Mouse (Mus musculus) intestine, embryonic 14.5 days (tissue): ENCODE results near the gene 4930404N11Rik. TPM values are rescaled to one million over a fixed set of nuclear protein-coding genes. Genes with fewer than 3 reads are reported as not detected.
A peak's percentile ranks its signal among the peaks of the same experiment; 100 is the strongest.

Source experiments
- ATAC-seq: fragments of 200-750 bp; cut with Nextera tagmentation; replicated peaks from 2 replicates; pipeline ENCODE4 v1.8.0; 2017; ENCODE audit warnings: low read depth, moderate number of reproducible peaks, moderate TSS enrichment, moderate library complexity; ENCODE audit not compliant: low FRiP score, low TSS enrichment
- DNase-seq: peaks from one replicate; pipeline ENCODE4 v3.0.0-alpha.2; 2018; ENCODE audit warnings: low spot score
- H3K27ac ChIP-seq: fragments of 300-500 bp; sonication (generic); 2 replicates; pipeline ENCODE4 v1.5.1; 2014; ENCODE audit warnings: low read depth, mild to moderate bottlenecking, control low read depth
- H3K27me3 ChIP-seq: fragments of 300-500 bp; sonication (generic); replicated peaks from 2 replicates; pipeline ENCODE4 v1.6.1; 2014; ENCODE audit warnings: low read length, control low read depth; ENCODE audit not compliant: control insufficient read depth, insufficient read depth
- H3K36me3 ChIP-seq: fragments of 300-500 bp; sonication (generic); 2 replicates; pipeline ENCODE4 v1.6.1; 2014; ENCODE audit warnings: low read length, control low read depth; ENCODE audit not compliant: control insufficient read depth, insufficient read depth
- H3K4me1 ChIP-seq: fragments of 300-500 bp; sonication (generic); replicated peaks from 2 replicates; pipeline ENCODE4 v1.6.1; 2014; ENCODE audit warnings: low read length, control low read depth, mixed read lengths; ENCODE audit not compliant: control insufficient read depth, insufficient read depth
- H3K4me2 ChIP-seq: fragments of 300-500 bp; sonication (generic); 2 replicates; pipeline ENCODE4 v1.6.1; 2014; ENCODE audit warnings: low read length
- H3K4me3 ChIP-seq: fragments of 300-500 bp; sonication (generic); 2 replicates; pipeline ENCODE4 v1.5.1; 2014; ENCODE audit warnings: low read depth, low read length, control low read depth, mixed read lengths
- H3K9ac ChIP-seq: fragments of 300-500 bp; sonication (generic); 2 replicates; pipeline ENCODE4 v1.6.1; 2014; ENCODE audit warnings: mild to moderate bottlenecking, low read length
- H3K9me3 ChIP-seq: fragments of 300-500 bp; sonication (generic); 2 replicates; pipeline ENCODE4 v1.6.1; 2016; ENCODE audit warnings: low read length, control low read depth; ENCODE audit not compliant: control insufficient read depth
- WGBS: fragments of 180-500 bp; shearing (Covaris S2); extraction: QIAGEN DNeasy Blood & Tissue Kit; methylation state at CpG from one replicate; pipeline ENCODE4 v1.1.7; 2014; 5-methylcytosine and 5-hydroxymethylcytosine counted together
- polyA plus RNA-seq: library from polyadenylated mRNA; unstranded; fragments of >200 nt; fragmentation: Nextera tagmentation; extraction: Ambion mirVana; gene quantifications from 2 replicates; pipeline ENCODE4 v1.2.1, GENCODE M21; 2014

Gene 4930404N11Rik
- polyA plus RNA-seq, 1 experiment from 2014 or later = 0.58 TPM

DNA sequence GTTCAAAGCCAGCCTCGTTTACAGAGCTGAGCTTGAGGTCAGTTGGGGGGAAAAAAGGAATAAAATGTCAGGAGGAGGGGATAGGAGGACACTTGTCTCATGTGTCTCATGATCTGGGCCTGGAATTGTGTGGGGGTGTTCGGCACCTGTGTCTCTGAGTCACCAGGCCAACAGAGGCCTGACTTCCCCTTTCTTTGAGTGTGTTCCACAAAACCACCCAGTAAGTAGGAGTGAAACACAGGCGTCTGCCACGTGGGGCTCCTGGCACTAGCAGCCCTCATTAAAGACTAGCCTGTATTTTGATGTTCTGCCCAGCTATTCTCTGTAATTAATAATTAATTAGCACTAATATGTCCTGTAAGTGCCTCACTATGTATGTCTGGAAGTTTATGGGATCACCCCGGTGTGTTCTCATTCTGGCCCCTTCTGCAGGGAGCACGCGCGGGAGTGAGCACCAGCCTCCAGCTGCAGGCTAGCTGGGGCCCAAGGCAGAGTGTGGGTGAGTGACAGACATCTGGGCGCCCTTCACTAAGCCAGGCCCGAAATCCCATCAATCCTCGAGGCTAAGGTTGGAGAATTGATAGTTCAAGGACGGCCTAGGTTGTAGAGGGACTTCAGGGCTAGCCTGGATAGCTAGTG lies 9.1 kb downstream of the 4930404N11Rik start:
- no peaks in the 10 kb centered on the region for H3K27me3 ChIP-seq
- ATAC-seq (no peak), DNase-seq (no peak)
- no peak overlapping the region for H3K27ac ChIP-seq
- no peak overlapping the region for H3K4me3 ChIP-seq
- no peak overlapping the region for H3K9ac ChIP-seq
- peaks cover 18% of the 10 kb centered on the region for H3K4me1 ChIP-seq
- H3K36me3 ChIP-seq = no peaks in the 10 kb centered on the region
- H3K4me2 ChIP-seq = peak overlapping the region; percentile 97
- no peaks in the 10 kb centered on the region for H3K9me3 ChIP-seq
- 58% methylated on average over 12 of the region's 12 CpGs for WGBS

DNA sequence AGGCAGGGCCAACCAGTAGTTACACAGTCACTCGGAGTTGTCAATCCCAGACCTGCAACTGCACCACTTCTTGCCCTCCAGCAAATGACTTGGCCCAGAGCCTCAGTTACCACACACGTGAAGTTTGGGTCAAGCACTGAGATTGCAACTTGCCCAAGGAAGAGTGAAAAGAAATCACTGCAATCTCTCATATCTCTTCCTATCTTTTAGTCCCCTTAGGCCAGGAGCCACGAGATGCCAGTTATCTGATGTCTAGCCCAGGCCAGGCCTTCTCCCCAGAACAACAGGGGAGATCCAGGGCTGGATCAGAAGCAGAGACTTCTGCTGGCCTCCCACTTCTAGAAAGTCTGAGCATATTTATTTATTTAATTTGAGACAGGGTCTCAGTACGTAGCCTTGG lies 10.1 kb downstream of the 4930404N11Rik start:
- WGBS = 77% methylated on average over 4 of the region's 4 CpGs
- H3K4me3 ChIP-seq = no peak overlapping the region
- H3K27ac ChIP-seq = no peak overlapping the region
- H3K36me3 ChIP-seq = no peaks in the 10 kb centered on the region
- no peak overlapping the region for H3K9ac ChIP-seq
- peaks cover 22% of the 10 kb centered on the region for H3K4me1 ChIP-seq
- H3K9me3 ChIP-seq = no peaks in the 10 kb centered on the region
- H3K27me3 ChIP-seq = no peaks in the 10 kb centered on the region
- ATAC-seq = no peak
- no peak overlapping the region for H3K4me2 ChIP-seq
- DNase-seq = no peak

DNA sequence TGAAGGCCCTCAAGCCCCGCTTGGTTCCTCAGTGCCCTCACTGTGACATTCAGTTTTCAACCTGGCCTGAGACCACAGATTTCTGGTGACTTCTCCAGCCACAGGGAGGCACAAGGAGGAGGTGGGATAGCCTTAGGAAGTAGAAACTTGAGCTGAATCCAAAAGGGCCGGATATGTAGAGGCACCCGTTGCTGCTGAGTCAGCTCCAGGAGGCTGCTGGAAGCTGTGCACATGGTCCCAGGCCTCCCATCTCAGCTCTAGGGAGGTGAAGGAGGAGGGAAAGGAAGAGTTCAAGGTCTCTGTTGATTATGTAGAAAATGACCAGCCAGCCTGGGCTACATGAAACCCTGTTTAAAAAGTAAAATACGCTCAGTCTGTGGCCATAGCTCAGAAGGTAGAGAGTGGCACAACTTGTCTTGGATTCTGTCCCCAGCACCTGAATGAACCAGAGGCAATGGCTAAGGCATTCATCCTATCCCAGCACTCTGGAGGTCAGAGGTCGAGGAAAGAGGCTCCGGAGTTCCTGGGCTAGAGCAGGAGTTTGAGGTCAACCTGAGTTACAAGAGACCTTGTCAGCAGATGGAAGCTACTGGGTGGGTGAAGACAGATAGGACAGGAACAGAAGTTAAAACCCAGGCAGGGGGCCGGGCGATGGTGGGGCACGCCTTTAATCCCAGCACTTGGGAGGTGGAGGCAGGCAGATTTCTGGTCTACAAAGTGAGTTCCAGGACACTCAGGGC lies 10.7 kb downstream of the 4930404N11Rik start:
- DNase-seq = no peak
- peaks cover 22% of the 10 kb centered on the region for H3K4me1 ChIP-seq
- no peaks in the 10 kb centered on the region for H3K9me3 ChIP-seq
- no peak overlapping the region for H3K9ac ChIP-seq
- no peaks in the 10 kb centered on the region for H3K36me3 ChIP-seq
- H3K27ac ChIP-seq = no peak overlapping the region
- no peak overlapping the region for H3K4me3 ChIP-seq
- no peak overlapping the region for H3K4me2 ChIP-seq
- 69% methylated on average over 9 of the region's 9 CpGs for WGBS
- no peaks in the 10 kb centered on the region for H3K27me3 ChIP-seq
- no peak for ATAC-seq

DNA sequence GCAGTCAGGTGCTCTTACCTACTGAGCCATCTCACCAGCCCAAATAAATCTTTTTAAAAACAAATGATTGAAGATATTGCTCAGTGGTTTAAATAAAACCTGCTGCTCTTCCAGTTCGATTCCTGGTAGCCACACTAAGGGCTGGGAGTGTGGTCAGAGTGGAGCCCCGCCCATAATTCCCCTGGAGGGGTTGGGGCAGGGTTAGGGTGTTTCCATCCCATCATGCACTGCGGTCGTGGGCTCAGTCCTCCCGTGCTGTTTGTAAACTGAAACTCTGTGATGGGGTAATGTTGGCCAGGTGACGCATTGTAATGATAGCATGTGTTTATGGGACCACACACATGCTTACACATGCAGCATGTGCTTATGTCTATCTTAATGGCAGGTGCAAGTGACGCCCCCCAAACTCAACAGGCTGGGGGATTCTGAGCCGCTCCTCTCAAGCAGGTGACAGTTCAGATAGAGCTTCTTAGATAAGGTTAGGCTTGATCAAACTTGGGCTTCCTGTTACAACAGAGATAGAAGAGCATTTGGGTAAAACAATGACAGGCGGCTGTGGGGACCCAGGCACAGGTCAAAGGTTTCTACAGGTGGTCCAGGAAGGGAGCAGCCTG lies 13.8 kb downstream of the 4930404N11Rik start:
- Histone ChIP-seq H3K36me3 (peaks cover 6% of the 10 kb centered on the region), H3K4me3 (no peak overlapping the region), H3K27ac (no peak overlapping the region), H3K9ac (no peak overlapping the region), H3K9me3 (no peaks in the 10 kb centered on the region), H3K4me1 (peaks cover 24% of the 10 kb centered on the region), H3K27me3 (no peaks in the 10 kb centered on the region), H3K4me2 (no peak overlapping the region)
- no peak for ATAC-seq
- 14% methylated on average over 9 of the region's 9 CpGs for WGBS
- no peak for DNase-seq

DNA sequence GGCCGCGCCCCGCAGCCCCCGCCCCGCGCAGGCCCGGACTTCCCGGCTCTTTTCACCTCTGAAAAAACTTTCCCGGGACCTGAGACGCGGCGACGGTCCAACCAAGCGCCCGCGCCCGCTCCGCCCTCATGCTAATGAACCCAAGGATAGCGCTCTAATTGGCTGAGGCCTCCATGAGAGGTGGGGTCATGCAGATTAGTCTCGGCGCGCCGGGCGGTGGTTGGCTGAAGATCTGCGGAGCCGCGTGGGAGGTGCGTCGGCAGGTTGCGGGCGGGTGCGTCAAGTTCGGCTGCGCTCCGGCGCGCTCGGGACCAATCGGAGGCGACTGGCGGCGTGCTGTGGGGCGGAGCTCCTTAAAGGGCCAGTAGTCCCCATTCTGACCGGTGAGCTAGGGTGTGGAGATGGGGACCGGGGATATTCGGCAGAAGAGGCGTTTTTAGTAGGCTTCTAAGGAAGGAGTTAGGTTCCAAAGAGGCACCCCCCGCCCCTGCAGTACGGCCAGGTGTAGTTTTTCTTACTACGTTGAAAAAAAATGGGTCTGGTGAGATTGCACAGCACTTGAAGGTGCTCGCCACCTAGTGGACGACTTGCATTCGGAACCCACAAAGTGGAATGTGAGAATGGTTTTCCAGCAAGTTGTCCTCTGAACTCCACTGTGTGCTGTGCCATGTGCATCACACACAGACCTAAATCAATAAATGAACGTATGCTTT lies 15.1 kb downstream of the 4930404N11Rik start, which contains the start of gene Hmg20b:
Gene Hmg20b (minus strand): TSS at position 130 of the 713 bp plus-strand sequence.
- peak within 1 kb of the TSS; percentile 62 for H3K27ac ChIP-seq
- H3K4me3 ChIP-seq = peak within 1 kb of the TSS; percentile 66
- under 1% methylated on average over 54 of the region's 54 CpGs for WGBS
- peak within 1 kb of the TSS; percentile 78 for H3K9ac ChIP-seq
- H3K4me2 ChIP-seq = peak within 1 kb of the TSS; percentile 88
- H3K27me3 ChIP-seq = no peaks in the 10 kb centered on the region
- H3K4me1 ChIP-seq = peaks cover 26% of the 10 kb centered on the region
- DNase-seq (peak; percentile 97), ATAC-seq (peak; percentile 92)
- peaks cover 6% of the 10 kb centered on the region for H3K36me3 ChIP-seq
- H3K9me3 ChIP-seq = no peaks in the 10 kb centered on the region

DNA sequence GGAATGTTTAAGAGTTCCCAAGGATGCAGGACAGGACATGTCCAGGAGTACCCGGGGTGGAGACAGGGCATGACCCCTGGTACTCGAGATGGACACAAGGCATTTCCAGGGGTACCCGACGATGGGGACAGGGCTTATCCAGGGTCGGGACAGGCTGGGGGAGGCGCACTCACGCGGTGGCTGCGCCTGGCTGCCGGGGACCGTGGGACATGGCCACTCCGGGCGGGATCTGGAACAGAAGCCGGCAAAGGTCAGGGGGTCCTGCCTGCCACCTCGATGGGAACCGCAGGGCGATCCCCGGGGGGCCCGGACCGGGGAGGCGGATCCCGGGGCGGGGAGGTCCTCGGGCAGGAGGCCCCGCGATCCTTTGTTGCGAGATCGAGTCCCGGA lies 15.7 kb downstream of the 4930404N11Rik start:
- Histone ChIP-seq H3K4me2 (peak overlapping the region; percentile 88), H3K4me3 (peak overlapping the region; percentile 66), H3K27me3 (0 out of 2 replicates have a peak, but pooled peaks cover 2% of the 10 kb centered on the region), H3K27ac (peak overlapping the region; percentile 62), H3K9ac (peak overlapping the region; percentile 78), H3K9me3 (no peaks in the 10 kb centered on the region), H3K36me3 (peaks cover 6% of the 10 kb centered on the region), H3K4me1 (peaks cover 26% of the 10 kb centered on the region)
- no peak for DNase-seq
- peak; percentile 20 for ATAC-seq
- under 1% methylated on average over 29 of the region's 29 CpGs for WGBS

DNA sequence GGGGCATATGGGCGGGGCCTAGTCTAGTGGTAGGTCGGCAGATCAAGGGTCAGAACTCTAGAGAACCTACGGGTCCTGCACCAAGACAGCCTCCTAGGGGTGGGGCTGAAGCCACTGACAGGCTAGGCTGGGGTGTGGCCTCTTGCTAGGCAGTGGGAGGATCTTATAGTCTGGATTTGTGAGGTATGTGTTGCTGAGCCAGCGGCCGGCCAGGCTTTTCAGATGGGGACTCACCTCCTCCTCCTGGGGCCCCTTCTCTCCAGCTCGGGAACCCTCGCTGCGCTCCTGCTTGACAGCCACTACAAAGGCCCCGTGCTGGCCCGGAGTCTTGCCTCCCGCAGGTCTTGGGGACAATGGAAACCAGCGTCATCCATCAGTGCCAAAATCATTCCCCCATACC lies 16.5 kb downstream of the 4930404N11Rik start:
- Histone ChIP-seq H3K4me1 (peaks cover 26% of the 10 kb centered on the region), H3K27me3 (peaks cover 9% of the 10 kb centered on the region), H3K9ac (no peak overlapping the region), H3K4me2 (peak overlapping the region; percentile 88), H3K27ac (0 out of 2 replicates have a peak overlapping the region, but pooled peaks have one; percentile 62), H3K9me3 (no peaks in the 10 kb centered on the region), H3K4me3 (peak overlapping the region; percentile 66), H3K36me3 (peaks cover 6% of the 10 kb centered on the region)
- DNase-seq (no peak), ATAC-seq (0 out of 2 replicates have a peak, but pooled peaks have one; percentile 4)
- WGBS = 8% methylated on average over 12 of the region's 12 CpGs

DNA sequence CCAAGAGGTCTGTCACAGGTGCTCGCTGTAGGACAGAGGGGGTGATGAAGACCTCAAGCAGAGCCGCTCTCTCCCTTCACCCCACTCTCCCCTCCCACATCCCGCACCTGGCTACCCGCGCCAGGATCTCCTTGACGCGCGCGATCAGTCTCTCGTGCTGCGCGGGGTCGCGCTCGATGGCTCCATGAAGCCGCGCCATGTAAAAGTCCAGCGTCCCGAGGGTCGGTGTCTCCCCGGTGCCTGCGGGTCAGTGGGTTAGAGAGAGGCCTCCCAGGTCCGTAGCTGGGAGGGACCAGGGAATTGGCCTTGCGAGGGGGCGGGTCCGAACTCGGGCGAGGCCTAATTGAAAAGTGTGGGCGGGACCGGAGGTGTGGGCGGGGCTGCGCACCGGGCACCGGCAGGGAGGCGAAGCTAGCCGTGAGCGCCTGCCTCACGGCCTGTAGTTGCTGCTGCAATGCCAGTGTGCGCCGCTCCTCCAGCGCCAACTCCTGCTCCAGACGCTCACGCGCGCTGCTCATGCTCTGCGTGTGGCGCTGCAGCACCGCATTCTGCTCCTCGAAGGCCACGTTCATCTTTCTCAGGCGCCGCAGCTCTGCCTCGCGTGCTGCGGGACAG lies 19.1 kb downstream of the 4930404N11Rik start:
- 9% methylated on average over 54 of the region's 55 CpGs for WGBS

More for the DNA sequence above, 19.1 kb downstream of the 4930404N11Rik start:
- DNase-seq = no peak
- peaks cover 6% of the 10 kb centered on the region for H3K36me3 ChIP-seq
- H3K4me1 ChIP-seq = peaks cover 31% of the 10 kb centered on the region
- peak overlapping the region; percentile 47 for H3K4me2 ChIP-seq
- H3K4me3 ChIP-seq = peak overlapping the region; percentile 17; the same call in 1 of the 2 replicates
- peaks cover 33% of the 10 kb centered on the region for H3K27me3 ChIP-seq
- no peak overlapping the region for H3K27ac ChIP-seq
- H3K9me3 ChIP-seq = no peaks in the 10 kb centered on the region
- no peak overlapping the region for H3K9ac ChIP-seq
- no peak; the same call in 1 of the 2 replicates for ATAC-seq
